Mouse (Mus musculus): ENCODE measurements around the gene Gm5105.

Gene Gm5105

DNA sequence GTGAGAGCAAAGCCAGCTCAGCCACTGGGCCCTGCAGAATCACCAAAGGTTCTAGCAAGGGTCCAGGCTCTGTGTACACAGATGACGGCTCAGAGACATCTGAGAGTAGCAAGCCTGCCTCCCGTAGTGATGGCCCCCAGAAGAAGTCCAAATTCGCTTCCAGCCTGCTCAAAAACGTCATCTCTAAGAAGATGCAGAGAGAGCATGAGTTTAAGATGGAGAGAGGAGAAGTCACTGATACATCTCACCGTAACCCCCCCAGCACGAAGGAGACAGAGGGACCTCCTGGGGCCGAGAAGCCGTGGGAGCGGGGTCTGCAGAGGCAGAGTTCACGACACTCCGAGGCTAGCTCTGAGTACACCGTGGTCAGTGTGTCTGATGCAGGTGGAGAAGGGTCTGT, at the start of gene Gm5105:
TSS of gene Gm5105 (minus strand) at position 101 of the 400 bp plus-strand sequence.
- no peak for DNase-seq (ENCODE audit: low spot score)

- no peak for DNase-seq (ENCODE audit: low spot score)
Measured at GRCm38 (mm10) chr3:138116871-138117270, 49.7 kb upstream of the Gm5105 start.

- DNase-seq (ENCODE audit: low spot score): no peak
Measured at GRCm38 (mm10) chr3:138114106-138114505, 46.9 kb upstream of the Gm5105 start.

- no peak for DNase-seq (ENCODE audit: low spot score)
Measured at GRCm38 (mm10) chr3:138110910-138111782, 44.0 kb upstream of the Gm5105 start.

GRCm38 (mm10) chr3:138106887-138107286, 39.7 kb upstream of the Gm5105 start:
- no peak for DNase-seq (ENCODE audit: low spot score)

- no peak for DNase-seq (ENCODE audit: low spot score)
Measured at GRCm38 (mm10) chr3:138105056-138105455, 37.9 kb upstream of the Gm5105 start.

DNA sequence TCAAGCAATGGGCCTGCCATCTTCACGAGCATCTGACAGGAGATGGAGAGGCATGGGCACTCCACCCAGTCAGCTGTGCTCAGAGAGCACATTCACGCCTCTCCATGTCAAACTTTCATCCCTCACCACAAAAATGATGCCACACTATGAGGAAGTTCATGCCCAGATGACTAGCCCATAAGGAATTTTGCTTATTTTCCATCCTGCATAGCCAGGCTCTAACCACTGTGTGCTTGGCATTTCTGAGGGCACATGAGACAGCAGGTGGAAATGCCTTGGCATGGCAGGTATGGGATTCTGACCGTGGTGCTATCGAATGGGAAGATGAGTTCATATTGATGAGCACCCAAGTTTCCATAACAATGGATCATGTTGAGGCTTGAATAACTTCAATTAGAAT, 36.5 kb upstream of the Gm5105 start:
- DNase-seq (ENCODE audit: low spot score): no peak

GRCm38 (mm10) chr3:138101936-138102335, 34.7 kb upstream of the Gm5105 start:
- DNase-seq (ENCODE audit: low spot score): no peak

- no peak for DNase-seq (ENCODE audit: low spot score)
Measured at GRCm38 (mm10) chr3:138097718-138098117, 30.5 kb upstream of the Gm5105 start.

DNA sequence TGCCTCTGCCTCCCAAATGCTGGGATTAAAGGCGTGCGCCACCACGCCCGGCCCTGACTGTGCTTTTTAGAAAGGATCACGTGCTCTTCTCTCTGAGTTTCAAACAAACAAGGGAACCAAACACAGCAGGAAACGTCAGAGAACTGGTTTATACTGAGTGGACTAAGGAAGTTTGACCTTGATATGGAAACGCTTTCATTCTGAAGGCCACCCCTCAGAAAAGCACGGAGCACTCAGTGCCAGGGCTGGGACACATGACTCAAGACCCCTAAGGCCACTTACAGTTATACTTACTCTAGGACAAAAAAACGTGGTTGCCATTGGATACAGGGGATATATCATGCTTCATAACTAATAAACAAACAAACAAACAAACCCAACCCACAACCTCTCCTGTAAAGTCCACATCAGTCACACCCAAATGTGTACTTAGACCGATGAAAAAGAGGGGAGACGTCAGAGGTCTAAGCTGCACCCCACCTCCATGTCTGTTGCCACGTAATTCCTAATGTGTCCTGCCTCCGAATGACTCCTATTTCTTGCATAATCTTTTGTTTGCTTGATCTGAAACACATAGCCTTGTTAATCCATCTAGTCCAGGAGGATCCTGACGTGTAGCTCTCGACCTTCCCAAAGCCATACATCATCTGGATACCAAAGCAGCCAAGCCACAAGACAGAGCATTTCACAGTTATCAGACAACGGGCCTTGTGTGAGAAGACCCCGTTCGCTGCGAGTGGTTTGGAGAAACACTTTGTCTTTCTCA, 29.3 kb upstream of the Gm5105 start:
- DNase-seq (ENCODE audit: low spot score): no peak

DNA sequence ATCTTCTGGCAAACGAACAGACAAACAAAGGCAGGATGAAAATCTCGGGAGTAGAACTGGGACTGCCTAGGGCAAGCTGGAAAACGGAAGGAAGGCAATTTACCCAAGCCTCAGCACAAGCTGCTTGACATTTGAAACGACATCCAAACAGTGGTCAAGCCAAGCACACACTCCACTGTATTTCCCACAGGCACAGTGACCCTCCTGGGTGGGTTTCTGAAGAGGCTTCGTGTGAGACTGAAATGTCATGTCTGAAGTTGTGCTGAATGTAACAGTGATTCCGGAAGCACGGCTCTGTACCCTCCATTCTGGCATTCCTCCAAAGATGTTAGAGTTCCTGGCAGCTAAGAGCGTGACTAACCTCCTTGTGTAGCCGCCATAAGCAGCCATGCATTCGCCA, 28.5 kb upstream of the Gm5105 start:
- no peak for DNase-seq (ENCODE audit: low spot score)

DNA sequence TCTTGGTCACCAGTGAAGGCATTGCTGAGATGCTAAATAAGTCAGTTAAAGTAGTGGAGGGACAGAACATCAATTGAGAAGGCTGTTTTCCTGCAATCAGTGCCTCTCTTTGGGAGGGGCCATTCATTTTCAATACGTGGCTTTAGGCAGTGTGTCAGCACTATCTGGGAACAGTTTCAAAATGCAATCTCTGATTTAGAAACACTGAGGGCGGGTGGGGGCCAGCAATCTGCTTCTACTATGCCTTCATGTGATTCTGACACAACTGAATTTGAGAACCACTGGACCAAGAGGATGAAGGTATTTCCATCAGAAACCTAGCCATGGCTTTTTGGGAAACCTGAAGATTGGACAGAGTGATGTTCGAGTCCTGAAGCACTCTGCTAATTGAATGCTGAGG, 28.1 kb upstream of the Gm5105 start:
- no peak for DNase-seq (ENCODE audit: low spot score)

- no peak for DNase-seq (ENCODE audit: low spot score)
Measured at GRCm38 (mm10) chr3:138083896-138084295, 16.7 kb upstream of the Gm5105 start.

- no peak for DNase-seq (ENCODE audit: low spot score)
Measured at GRCm38 (mm10) chr3:138083073-138083637, 16.0 kb upstream of the Gm5105 start.

GRCm38 (mm10) chr3:138078701-138079100, 11.5 kb upstream of the Gm5105 start:
- DNase-seq (ENCODE audit: low spot score): no peak

GRCm38 (mm10) chr3:138077476-138078340, 10.5 kb upstream of the Gm5105 start:
- DNase-seq (ENCODE audit: low spot score): peak; percentile 45

- DNase-seq (ENCODE audit: low spot score): no peak
Measured at GRCm38 (mm10) chr3:138075209-138075608, 8.0 kb upstream of the Gm5105 start.

- DNase-seq (ENCODE audit: low spot score): no peak
Measured at GRCm38 (mm10) chr3:138074214-138074613, 7.0 kb upstream of the Gm5105 start.

- no peak for DNase-seq (ENCODE audit: low spot score)
Measured at GRCm38 (mm10) chr3:138071476-138072073, 4.4 kb upstream of the Gm5105 start.

- peak; percentile 33 for DNase-seq (ENCODE audit: low spot score)
Measured at GRCm38 (mm10) chr3:138071004-138071403, 3.8 kb upstream of the Gm5105 start.

GRCm38 (mm10) chr3:138069756-138070511, 2.7 kb upstream of the Gm5105 start:
- DNase-seq (ENCODE audit: low spot score): no peak

Data from retina, embryonic 14.5 days (tissue).